Mouse (Mus musculus): Measurements from ENCODE around the gene Glipr1l3. TPM values are rescaled to one million over a fixed set of nuclear protein-coding genes. Genes with fewer than 3 reads are reported as not detected.

The Glipr1l3 gene
- 0.51 TPM for polyA plus RNA-seq (2014; fragmentation: Illumina TruSeq; extraction: RNeasy Lipid Tissue Mini Kit (QIAGEN cat#74804); ENCODE audit: low read depth, low replicate concordance)

GRCm38 (mm10) chr10:112159882-112160560, at the start of gene Glipr1l3:
Gene Glipr1l3, minus strand, starts transcription at chr10:112160327.

GRCm38 (mm10) chr10:112163168-112163766, 3.1 kb upstream of the Glipr1l3 start, which contains the start of gene Caps2:
Gene Caps2, plus strand, starts transcription at chr10:112163621.

Other genes starting within 250 kb of the Glipr1l3 start
- gene Krr1, start 187.7 kb downstream of the Glipr1l3 start, polyA plus RNA-seq (2014; fragmentation: Illumina TruSeq; extraction: RNeasy Lipid Tissue Mini Kit (QIAGEN cat#74804); ENCODE audit: low read depth, low replicate concordance), result 15.9 TPM
- 5.1 TPM for gene Glipr1, start 157.7 kb downstream of the Glipr1l3 start, polyA plus RNA-seq (2014; fragmentation: Illumina TruSeq; extraction: RNeasy Lipid Tissue Mini Kit (QIAGEN cat#74804); ENCODE audit: low read depth, low replicate concordance)
- gene Glipr1l1, start 100.1 kb downstream of the Glipr1l3 start, polyA plus RNA-seq (2014; fragmentation: Illumina TruSeq; extraction: RNeasy Lipid Tissue Mini Kit (QIAGEN cat#74804); ENCODE audit: low read depth, low replicate concordance), result 2.4 TPM
- 1.3 TPM for gene Glipr1l2, start 77.0 kb downstream of the Glipr1l3 start, polyA plus RNA-seq (2014; fragmentation: Illumina TruSeq; extraction: RNeasy Lipid Tissue Mini Kit (QIAGEN cat#74804); ENCODE audit: low read depth, low replicate concordance)
- gene Caps2, start 3.3 kb upstream of the Glipr1l3 start, polyA plus RNA-seq (2014; fragmentation: Illumina TruSeq; extraction: RNeasy Lipid Tissue Mini Kit (QIAGEN cat#74804); ENCODE audit: low read depth, low replicate concordance), result 1.3 TPM
- gene Kcnc2, start 110.8 kb upstream of the Glipr1l3 start, polyA plus RNA-seq (2014; fragmentation: Illumina TruSeq; extraction: RNeasy Lipid Tissue Mini Kit (QIAGEN cat#74804); ENCODE audit: low read depth, low replicate concordance), result 2.2 TPM